Mouse (Mus musculus): ENCODE measurements around the gene Cldn4.

- no peak for TF ChIP-seq GATA1 (IDR thresholded peaks at IDR 0.05; ENCODE audit: low read length)
- no peak for TF ChIP-seq TAL1 (IDR thresholded peaks at IDR 0.05; ENCODE audit: low read length)
Observed at GRCm38 (mm10) chr5:134936626-134937185, 10.0 kb downstream of the Cldn4 start.

Measured in erythroblast, embryonic 14.5 days (primary cell).